Mouse (Mus musculus): ENCODE measurements at regions not wholly inside any gene's neighbourhood (a gene's known extent, or its start where the extent isn't known, plus 50 kb on each side); places are given as distances from the start of the nearest gene placed in this dataset.
"Not testable (repeated sequence)": the region's sequence is repeated elsewhere in the genome, so short reads cannot be mapped to it uniquely, and the experiment has no call there.

DNA sequence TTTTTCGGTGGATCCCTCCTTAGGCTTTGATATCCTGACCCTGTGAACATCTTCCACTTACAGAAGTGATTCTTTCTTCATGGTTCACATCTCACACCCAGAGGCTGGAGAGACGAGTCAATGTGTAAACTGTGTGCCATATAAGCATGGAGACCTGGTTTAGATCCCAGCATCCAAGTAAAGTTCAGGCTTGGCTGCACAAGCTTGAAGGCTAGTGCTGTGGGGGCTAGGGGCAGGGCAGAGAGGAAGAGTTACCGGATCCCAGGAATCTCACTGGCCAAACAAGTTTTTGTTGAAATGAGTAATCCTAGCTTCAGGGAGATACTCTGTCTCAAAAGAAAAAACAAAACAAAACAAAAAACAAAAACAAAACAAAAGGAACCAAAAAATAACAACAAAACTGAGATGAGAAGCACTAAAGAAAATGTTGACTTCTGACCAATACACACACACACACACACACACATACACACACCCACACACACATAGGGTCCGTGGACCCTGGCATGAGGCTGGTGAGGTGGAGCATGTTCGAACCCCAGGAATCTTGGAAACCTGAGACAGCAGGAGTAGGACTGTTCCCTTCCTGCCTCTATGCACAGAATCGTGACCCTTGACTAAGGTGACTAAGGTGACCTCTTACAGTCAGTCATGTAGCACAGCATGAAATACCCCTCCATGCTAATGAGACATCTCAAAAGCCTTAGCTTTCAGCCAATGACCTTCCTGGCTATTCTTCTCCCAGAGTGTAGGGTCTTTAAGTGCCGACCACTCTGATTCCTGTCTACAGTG is 55.2 kb downstream of the Gm12728 start:
- no peak for DNase-seq (ENCODE audit: low spot score)

DNA sequence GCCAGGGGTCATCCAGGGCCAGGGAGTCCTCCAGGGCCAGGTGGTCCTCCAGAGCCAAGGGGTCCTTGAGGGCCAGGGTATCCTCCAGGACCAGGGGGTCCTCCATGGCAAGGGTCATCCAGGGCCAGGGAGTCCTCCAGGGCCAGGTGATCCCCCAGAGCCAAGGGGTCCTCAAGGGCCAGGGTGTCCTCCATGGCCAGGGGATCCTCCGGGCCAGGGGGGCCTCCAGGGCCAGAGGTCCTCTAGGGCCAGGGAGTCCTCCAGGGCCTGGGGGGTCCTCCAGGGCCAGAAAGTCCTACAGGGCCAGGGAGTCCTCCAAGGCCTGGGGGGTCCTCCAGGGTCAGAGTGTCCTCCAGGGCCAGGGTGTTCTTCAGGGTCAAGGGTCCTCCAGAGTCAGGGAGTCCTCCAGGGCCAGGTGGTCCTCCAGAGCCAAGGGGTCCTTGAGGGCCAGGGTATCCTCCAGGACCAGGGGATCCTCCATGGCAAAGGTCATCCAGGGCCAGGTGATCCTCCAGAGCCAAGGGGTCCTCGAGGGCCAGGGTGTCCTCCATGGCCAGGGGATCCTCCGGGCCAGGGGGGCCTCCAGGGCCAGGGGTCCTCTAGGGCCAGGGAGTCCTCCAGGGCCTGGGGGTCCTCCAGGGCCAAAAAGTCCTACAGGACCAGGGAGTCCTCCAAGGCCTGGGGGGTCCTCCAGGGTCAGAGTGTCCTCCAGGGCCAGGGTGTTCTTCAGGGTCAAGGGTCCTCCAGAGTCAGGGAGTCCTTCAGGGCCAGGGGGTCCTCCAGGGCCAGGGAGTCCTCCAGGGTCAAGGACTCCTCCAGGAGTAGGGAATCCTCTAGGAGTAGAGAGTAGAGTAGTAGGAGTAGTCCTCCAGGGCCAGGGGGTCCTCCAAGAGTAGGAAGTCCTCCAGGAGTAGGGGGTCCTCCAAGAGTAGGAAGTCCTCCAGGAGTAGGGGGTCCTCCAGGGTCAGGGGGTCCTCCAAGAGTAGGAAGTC is 56.6 kb downstream of the Gm12728 start:
- DNase-seq (ENCODE audit: low spot score), result not testable (repeated sequence)

DNA sequence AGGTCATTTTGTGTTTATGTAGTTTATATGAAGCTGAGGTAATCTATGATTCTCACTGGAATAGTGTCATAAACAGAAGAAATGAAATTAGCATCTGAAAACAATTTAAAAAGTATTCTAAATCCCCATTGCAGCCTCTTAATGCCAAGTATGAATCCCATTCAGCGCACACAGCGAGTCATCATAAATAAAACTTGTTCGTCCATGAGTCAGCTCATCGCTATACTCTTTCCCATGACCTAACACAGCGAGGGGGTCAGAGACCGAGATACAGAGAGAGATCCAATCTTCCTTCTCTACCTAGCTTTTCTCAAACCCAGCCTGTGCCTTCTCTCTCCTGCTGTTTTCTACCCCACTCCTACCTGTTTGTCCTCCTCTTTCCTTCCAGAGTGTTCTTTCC is 63.4 kb downstream of the Gm12728 start:
- DNase-seq (ENCODE audit: low spot score), result no peak

DNA sequence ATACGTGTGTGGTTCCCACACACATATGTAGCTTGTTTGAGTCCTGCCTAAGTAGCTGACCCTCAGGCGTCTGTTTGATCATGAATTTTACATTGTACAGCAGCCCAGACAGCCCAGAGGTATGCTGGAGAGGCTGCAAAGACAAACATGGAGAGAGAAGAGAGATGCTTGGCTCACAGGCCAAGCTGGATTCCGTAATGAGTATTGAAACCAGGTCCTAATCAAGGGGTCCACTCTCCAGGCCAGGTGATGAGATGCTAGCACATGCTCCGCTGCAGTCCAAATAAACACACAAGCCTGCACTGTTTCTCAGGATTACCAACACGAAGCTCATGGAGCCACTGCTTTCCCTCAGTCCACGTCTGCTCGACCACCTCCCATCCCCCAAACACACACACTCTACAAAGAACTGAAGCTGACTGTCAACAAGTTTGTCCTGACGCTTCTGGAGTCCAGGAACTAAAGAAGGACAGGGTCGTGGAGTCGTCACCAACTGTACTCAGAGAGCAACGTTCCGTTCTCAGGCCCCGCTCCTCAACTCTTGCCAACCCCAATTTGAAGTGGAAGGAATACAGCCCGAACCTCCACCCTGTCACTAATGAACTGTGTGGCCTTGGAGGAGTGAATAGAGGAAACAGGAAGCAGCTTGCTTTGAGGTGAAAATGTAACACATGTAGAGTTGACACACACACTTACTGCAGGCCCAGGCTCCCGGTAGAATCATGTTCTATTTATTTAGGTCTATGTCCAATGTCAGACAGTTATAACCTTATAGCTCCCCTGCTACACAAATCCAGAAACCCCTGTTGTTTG is 69.6 kb downstream of the Gm12728 start:
- no peak for DNase-seq (ENCODE audit: low spot score)

DNA sequence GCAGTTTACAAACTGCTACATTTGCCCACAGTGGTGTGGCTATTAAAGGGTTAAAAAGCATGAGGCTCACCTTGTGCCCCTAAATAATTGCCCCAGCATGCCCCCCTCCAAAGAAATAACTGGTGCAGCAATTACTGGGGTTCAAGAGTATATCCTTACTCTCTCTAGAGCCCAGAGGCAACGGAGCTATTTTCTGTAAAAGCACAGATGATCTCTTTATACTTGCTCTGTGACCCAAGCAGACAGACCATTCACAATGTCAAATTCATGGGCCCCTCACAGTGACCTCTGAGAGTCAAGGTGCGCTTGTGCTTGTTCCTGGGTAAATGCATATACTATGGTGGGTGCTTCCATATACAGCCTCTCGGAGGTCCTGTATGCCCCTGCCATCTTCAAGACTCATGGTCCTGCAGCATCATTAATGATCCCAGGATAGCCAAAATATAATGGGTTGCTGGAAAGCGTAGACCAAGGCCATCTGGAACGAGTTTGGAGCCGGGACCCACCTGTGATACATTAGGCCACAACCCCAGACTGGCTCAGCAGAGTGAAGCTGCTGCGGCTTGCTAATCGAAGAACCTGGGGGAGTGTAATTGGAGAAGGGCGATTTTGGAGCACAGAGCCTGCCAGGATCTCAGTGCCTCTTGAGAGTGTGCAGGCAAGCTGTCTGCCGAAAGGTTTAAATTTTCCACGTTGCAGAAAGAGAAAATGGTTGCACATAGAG is 71.4 kb downstream of the Gm12728 start:
- no peak for DNase-seq (ENCODE audit: low spot score)

DNA sequence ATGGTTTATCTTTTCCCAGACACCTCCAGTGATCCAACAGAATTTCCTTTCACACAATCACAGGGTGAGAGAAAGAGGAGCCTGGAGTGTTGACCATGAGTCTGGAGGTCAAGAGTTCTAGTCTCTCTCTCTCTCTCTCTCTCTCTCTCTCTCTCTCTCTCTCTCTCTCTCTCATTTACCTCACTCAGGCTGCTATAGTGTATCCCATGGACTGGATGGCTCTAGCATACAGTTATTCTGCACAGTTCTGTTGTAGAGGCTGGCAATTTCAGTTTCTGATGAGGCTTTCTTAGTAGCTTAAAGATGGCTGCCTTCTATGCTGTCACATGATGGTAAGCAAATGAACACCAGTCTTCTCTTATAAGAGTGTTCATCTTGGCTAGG is 72.0 kb downstream of the Gm12728 start:
- no peak for DNase-seq (ENCODE audit: low spot score)

DNA sequence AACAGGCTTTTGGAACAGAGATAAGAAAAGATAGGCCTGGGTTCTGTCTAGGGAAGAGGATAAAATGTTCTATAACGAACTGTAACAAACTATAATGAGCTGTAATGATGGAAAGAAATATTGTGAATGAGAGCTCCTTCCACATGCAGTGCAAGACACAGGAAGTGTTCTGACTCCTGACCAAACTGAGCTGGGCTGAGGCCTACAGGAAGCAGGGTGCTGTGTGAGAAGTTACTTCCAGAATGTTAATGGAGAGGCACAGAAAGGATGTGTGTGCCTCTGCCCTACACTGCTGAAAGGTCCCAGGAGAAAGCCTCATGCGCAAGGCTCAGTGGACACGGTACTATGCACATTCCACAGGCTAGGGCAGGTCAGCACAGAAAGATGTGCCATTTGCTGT is 80.8 kb downstream of the Gm12728 start:
- no peak for DNase-seq (ENCODE audit: low spot score)

DNA sequence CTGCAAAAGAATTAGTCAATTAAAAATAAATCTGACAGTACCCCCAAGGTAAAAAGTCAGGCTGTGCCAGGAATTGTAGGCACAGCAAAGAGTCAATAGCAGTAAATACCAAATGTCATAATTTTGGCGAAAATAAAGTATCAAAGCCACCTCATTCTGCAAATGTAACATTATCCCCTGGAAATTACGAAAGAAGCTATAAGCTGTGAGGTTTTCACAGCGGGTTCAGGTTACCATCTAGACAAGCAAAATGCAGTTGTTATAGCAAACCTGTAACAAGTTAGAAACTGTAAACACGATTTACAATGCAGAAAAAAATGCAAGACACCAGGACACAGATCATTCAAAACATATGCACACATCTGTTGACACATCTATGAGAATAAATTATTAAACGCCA is 87.6 kb downstream of the Gm12728 start:
- no peak for DNase-seq (ENCODE audit: low spot score)

DNA sequence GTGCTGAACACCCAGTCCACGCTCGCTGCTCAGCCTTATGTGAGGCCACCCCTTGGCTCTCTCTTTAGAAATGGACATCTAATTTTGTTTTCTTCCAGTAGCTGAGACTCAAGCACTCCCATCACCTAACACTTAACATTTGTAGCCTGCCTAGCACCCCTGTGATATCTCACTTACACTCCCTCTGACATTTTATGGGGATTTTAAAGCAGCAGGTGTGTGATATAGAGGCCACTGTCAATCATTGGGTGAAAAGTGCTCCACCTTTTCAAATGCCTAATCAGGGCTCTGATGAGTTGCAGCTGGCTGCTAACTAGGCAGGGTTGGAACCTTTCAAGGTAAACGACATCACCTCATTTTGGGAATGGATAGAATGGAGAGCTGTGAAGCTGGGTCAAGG is 90.2 kb downstream of the Gm12728 start:
- no peak for DNase-seq (ENCODE audit: low spot score)

DNA sequence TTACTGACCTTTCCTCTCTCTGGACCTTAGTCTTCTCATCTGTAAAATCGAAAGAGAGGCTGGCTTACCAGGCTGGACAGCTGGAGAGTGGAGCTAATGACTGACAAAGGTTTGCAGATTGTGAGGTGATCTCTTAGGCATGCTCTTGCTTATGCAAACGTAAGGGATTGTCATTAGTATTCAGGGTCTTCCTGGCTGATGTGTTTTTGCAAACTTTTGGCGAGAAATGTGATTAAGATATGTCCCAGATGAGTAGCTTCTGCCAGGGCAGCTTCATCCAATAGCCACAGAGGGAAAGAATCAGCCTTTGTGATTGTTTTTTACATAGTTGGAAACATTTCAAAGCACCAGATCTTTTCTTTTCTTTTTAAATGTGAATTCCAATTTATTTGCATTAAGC is 95.1 kb downstream of the Gm12728 start:
- DNase-seq (ENCODE audit: low spot score), result no peak

DNA sequence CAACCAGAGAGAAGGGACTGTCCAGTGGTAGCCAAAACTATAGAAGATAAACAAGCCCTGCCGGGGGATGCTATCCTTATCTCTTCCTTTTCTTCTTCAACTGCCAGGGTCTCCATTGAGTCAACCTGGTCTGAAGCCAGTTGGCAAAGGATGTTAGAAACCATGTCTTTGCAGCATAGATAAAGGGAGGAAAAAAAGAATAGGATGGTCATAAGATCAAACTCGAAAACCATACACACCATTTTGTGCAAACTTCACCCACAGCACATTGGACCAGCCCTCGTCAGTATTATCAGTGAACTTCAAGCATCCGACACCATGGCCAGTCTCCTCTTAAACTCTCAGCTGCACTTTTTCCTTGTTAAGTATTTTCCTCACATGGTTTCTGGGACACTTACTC is 101.8 kb downstream of the Gm12728 start:
- no peak for DNase-seq (ENCODE audit: low spot score)

DNA sequence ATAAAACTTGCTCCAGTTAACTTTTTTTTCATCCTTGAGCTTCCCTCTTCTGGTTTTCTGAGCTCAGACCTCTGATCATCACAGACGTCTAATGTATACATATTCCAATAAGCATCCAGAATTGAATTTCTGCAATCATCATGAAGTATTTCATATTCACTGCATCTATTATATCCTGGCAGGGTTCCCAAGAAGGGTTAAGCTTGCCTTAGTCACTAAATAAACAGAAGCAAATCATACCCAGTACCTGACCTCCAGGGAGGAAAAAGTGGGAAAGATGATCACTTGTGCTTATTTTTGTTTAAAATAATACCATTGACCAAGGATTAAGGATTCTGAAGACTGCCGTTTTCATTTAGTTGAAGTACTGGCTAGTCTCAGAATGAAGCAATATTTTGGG is 102.4 kb downstream of the Gm12728 start:
- DNase-seq (ENCODE audit: low spot score), result no peak

DNA sequence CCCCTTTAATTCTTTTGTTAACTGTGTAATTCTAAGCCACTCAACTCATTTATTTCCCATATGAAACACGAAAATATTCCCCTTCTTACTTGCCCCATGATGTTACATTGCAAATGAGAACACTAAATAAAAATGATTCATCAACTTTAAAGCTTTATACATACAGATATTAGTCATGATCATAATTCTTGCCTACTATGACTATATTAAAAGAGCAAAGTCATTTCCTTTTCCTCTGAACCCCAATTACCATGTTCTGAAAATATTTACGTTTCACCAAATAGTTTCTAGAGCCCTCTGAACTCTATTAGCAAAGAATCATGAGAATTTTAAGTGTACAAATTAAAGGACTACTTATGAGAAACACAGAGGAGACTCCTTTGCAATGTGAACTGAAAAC is 105.4 kb downstream of the Gm12728 start:
- DNase-seq (ENCODE audit: low spot score), result no peak

DNA sequence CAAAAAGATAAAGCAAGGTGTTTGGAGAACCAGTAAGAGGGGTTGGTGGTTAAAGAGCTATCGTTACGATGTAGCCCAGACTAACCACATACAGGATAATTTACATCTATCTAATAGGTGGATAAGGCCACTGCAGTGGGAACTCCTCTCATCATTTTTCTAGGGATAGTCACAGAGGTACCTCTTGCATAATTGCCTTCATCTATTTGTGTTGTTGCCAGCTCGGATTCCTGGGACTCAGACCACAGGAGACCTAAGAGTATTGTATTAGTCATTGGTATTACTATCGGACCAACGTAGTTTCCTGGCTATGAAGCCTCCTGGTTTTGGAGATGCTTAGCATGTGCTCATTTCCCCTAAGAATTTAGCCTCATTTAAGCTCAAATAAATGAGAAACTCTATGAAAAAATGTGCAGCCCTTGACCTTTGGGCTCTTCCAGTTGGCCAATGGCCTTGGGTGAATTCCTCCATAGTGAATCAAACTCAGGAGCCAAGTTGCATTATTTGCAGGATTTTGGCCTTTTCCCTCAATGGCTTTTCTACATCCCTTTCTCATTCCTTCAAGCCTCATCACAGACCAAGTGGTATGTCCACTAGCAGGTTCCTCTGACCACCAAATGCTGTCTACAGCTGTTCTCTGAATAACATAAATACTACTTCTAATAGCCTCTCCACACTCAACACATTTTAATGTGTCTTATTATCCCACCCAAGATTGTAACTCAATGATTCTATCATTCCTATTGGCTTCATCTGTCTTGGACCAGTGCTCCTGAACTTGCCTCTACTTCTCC is 108.6 kb downstream of the Gm12728 start:
- no peak for DNase-seq (ENCODE audit: low spot score)

DNA sequence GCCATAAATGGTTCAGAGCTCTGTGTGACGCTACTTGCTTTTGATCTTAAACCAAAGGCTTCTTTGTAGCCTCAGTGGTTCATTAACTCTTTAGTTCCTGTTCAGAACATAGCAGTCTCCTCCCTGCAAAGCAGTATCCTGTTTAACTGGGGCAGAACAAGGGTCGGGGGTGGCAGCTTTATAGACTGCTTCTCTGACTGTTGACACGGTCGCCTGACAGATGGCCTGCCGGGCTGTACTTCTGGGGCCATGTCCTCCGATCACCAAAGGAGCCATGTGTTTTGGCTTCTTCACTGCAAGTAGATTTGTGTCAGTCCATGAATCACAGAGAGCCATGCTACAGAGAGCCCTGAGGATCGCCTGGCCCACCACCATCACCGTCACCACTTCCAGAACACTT is 115.2 kb downstream of the Gm12728 start:
- no peak for DNase-seq (ENCODE audit: low spot score)

DNA sequence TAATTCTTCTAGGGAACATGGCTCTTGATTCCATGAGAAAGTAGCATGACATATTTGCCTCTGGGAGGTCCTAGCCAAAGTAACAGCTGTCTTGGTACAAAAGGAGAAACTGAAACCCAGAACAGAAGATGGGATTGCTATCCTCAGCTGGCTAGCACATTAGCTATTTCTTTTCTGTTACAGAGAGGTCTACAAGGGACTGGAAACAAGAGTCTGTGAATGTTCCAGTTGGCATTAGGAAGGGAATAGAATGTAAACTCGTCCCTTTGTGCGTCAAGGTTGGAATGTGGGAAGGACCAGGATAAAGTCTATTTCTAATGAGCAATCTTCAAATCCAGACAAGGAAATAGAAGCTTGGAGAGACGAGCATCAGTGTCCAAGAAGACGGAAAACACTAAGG is 116.7 kb downstream of the Gm12728 start:
- DNase-seq (ENCODE audit: low spot score), result no peak

DNA sequence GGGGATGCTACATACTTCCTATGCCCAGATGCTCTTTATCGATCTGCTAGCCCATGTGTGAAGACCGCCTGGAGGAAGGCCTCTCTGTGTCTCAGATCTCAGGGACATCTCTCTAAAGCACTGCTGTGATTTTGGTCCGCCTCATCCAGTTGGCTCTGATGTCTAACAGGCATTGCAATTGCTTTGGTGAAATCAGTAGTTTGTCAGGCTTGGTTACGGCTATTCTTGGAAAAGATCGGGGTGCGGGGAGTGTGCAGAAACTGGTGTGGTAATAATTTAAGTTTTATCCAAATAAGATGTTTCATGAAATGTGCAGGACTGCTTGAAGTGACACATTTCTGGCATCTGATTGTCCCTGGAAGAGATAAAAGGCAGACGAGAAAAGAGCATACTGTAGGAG is 117.9 kb downstream of the Gm12728 start:
- no peak for DNase-seq (ENCODE audit: low spot score)

DNA sequence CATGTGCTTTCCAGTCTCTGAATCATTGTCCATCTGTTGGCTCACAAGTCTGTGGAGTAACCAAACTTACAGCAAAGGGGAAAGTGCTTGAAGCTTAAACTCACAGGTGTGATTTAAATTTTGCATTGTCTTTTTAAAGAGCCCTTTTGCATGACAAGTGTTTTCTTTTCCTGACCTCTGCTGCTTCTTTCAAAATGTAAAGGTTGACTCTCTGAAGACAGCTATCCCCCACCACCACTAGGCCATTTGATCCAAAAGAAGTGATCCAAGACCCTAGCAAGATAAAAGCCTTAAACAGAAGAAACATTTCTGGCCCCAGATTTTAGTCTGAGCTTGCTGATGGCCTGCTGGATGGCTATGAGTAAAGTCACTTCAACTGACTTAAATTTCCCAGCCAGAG is 118.6 kb downstream of the Gm12728 start:
- no peak for DNase-seq (ENCODE audit: low spot score)

DNA sequence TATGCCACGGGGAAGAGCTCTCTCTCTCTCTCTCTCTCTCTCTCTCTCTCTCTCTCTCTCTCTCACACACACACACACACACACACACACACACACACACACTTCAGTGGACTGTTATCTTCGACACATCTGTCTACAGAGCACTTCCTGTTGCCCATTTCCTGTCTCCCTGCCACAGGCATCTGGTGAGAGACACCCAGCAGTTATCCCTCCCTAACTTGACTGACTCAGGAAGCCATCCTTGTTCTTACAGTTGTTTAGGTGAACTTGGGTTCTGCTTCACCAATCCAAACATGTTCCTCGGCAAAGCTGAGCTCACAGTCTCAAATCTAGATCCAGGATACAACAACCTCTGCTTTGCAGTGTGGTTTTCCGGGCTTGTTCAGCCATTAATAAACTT is 119.6 kb downstream of the Gm12728 start:
- no peak for DNase-seq (ENCODE audit: low spot score)

DNA sequence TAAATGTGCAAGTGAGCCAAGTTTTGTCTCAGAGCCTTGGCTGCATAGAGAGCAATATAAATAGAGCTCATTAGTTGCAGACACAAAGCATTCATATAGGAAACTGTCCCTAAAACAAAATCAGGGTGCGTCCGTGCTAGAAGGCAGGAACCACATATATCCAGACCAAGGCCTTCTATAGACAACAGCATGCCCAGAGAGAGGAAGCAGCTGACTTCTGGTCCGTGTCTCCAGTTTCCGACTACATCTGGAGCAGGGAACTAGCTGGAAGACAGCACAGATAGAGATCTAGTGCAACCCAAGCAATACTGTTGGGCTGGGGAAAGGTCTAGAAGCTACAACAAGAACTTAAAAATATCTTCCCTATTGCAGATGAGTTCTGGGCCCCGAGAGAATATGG is 121.0 kb downstream of the Gm12728 start:
- DNase-seq (ENCODE audit: low spot score), result no peak

DNA sequence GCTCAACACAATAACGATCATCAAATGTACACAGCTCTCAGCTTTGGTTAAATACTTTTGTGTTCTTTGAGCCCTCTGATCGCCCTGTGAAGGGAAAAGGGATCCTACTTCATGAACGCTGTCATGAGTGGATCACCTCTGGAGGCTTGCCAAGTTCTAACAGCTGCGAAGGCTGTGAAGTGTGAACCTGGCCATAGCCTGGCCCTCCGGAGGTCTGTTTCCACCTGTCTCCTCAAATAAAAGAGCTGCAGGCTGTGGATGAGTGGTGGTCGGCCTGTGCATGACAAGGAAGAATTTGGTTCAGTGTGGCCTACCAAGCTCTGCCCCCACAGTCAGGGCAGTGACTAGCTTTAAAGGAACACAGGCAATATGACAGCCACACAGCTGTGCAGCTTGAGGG is 122.0 kb downstream of the Gm12728 start:
- no peak for DNase-seq (ENCODE audit: low spot score)
